Mouse (Mus musculus): ENCODE results near the gene Polr1c. TPM values are rescaled to one million over a fixed set of nuclear protein-coding genes. Genes with fewer than 3 reads are reported as not detected.

The Polr1c gene
- polyA plus RNA-seq, 1 experiment = 63.0 TPM

DNA sequence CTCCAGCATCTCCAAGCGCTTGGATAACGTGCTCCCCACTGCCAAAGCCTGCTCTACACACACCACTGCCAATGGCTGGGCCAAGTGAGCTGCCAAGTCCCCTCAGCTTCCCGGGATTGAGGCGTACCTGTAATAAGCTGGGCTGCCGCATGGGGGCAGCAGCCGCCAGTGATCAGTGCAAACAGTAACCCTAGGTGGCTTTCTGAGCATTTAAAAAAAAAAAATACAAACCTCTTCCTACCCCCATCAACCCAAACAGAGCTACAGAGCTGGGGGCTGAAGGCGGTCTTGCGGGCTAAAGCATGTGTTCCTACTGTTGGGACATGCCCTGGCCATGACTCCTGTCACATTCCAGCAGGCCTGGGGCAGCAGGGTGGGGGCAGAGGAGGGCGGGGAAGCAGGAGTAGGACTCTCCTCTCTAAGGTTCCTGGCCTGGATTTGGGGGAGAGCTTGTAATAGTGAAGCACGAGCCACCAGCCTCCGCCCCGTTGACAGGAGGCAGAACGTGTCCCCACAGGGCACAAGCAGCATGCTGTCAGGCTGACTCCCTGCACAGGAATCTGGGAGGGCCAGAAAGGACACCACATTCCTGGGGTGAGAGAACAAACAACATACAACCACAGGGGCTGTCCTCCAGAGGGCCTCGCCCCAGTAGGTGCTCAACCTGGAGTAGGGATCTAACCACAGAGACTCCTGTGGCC, 18.2 kb upstream of the Polr1c start:
- DNase-seq = peak; percentile 83
- TF ChIP-seq POLR2A (IDR thresholded peaks at IDR 0.05; ENCODE audit: low read depth, low read length) = no peak
- peak; percentile 86 for TF ChIP-seq CTCF (conservative IDR thresholded peaks at IDR 0.05; ENCODE audit: insufficient read depth, insufficient read length, low read depth, low read length)
- 0 out of 2 replicates have a peak, but pooled peaks cover 6% of the 10 kb centered on the region for H3K4me1 ChIP-seq (ENCODE audit: control insufficient read depth, insufficient read depth, low read length)
- 20% methylated on average over 14 of the region's 14 CpGs for whole genome bisulfite sequencing
- no peaks in the 10 kb centered on the region; the same call in 1 of the 2 replicates for H3K36me3 ChIP-seq (ENCODE audit: control insufficient read depth, insufficient read depth, low read length)
- H3K27ac ChIP-seq (ENCODE audit: insufficient read depth, low read depth, low read length) = no peak overlapping the region
- no peaks in the 10 kb centered on the region for H3K27me3 ChIP-seq (replicated peaks; ENCODE audit: control insufficient read depth, insufficient read depth, low read length)
- H3K4me3 ChIP-seq (ENCODE audit: insufficient read depth, low read depth, low read length) = no peak overlapping the region

DNA sequence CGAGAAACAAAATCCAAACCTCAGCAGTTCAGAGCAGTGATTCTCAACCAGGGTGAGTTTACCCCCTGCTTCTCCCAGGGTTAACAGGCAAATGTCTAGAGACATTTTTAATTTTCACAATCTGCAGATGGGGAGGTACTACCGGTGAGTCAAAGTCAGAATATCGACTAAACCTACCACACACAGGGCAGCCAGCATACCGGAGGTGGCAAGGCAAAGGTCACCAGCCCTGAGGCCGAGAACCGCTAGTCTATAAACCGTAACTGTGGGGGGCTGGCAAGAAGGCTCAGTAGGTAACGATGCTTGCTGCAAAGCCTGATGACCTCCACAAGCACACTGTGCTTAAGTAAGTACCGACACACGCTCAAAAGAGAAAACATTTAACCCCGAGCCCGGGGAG, 17.6 kb upstream of the Polr1c start:
- no peaks in the 10 kb centered on the region; the same call in 1 of the 2 replicates for H3K36me3 ChIP-seq (ENCODE audit: control insufficient read depth, insufficient read depth, low read length)

DNA sequence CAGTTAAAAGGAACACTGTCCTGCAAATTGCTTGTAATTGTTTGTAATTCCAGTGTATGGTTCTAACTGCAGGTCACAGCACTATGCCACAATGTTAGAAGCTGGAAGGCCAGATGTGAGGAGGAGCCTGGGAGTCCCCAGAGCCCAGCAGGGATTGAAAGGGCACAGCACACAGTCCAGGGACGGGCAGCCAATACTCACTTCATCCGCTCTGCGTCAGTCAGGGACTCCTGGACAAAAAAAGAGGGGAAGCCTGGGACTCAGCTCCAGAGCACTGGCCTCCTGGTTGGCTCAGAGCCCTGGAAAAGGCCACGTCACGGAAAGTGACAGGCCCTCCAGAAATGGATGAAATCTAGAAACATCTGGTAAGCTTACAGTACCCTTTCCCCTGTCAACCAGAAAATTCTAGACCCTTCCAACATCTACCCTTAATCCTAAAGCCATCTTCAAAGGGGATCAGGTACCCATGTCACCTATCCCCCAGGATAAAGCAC, 14.4 kb upstream of the Polr1c start:
- H3K4me1 ChIP-seq (ENCODE audit: control insufficient read depth, insufficient read depth, low read length) = 0 out of 2 replicates have a peak, but pooled peaks cover 3% of the 10 kb centered on the region
- DNase-seq = no peak
- no peaks in the 10 kb centered on the region; the same call in 1 of the 2 replicates for H3K36me3 ChIP-seq (ENCODE audit: control insufficient read depth, insufficient read depth, low read length)
- WGBS = 83% methylated on average over 5 of the region's 5 CpGs
- TF ChIP-seq POLR2A (IDR thresholded peaks at IDR 0.05; ENCODE audit: low read depth, low read length) (no peak), CTCF (conservative IDR thresholded peaks at IDR 0.05; ENCODE audit: insufficient read depth, insufficient read length, low read depth, low read length) (no peak)
- H3K27ac ChIP-seq (ENCODE audit: insufficient read depth, low read depth, low read length) = no peak overlapping the region
- no peaks in the 10 kb centered on the region for H3K27me3 ChIP-seq (replicated peaks; ENCODE audit: control insufficient read depth, insufficient read depth, low read length)
- H3K4me3 ChIP-seq (ENCODE audit: insufficient read depth, low read depth, low read length) = no peak overlapping the region

More for the DNA sequence above, 17.6 kb upstream of the Polr1c start:
- TF ChIP-seq CTCF (conservative IDR thresholded peaks at IDR 0.05; ENCODE audit: insufficient read depth, insufficient read length, low read depth, low read length) (no peak), POLR2A (IDR thresholded peaks at IDR 0.05; ENCODE audit: low read depth, low read length) (no peak)
- Histone ChIP-seq H3K27me3 (replicated peaks; ENCODE audit: control insufficient read depth, insufficient read depth, low read length) (no peaks in the 10 kb centered on the region), H3K4me3 (ENCODE audit: insufficient read depth, low read depth, low read length) (no peak overlapping the region), H3K4me1 (ENCODE audit: control insufficient read depth, insufficient read depth, low read length) (0 out of 2 replicates have a peak, but pooled peaks cover 6% of the 10 kb centered on the region), H3K27ac (ENCODE audit: insufficient read depth, low read depth, low read length) (no peak overlapping the region)
- DNase-seq = no peak
- WGBS = 64% methylated on average over 12 of the region's 12 CpGs

DNA sequence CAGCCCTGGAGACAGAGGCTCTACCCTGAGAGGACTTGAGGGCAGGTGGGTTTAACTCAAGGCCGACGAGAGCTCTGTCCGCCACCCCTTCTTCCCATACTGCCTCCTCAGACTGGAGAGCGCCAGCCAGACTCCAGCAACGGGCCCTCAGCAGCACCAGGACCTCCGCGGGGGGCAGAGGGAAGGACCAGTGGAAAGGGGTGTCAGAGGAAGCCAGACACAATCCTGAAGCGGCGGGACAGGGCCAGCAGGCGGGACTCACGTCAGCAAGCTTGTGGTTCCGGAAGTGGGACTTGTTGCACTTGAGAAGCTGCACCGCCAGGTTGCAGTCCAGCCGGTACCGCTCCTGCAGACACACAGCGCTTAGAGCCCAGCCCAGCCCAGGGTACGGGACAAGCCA, 11.8 kb upstream of the Polr1c start:
- WGBS = 87% methylated on average over 17 of the region's 17 CpGs
- Histone ChIP-seq H3K27ac (ENCODE audit: insufficient read depth, low read depth, low read length) (no peak overlapping the region), H3K4me1 (ENCODE audit: control insufficient read depth, insufficient read depth, low read length) (no peaks in the 10 kb centered on the region), H3K36me3 (ENCODE audit: control insufficient read depth, insufficient read depth, low read length) (no peaks in the 10 kb centered on the region; the same call in 1 of the 2 replicates), H3K4me3 (ENCODE audit: insufficient read depth, low read depth, low read length) (no peak overlapping the region), H3K27me3 (replicated peaks; ENCODE audit: control insufficient read depth, insufficient read depth, low read length) (no peaks in the 10 kb centered on the region)
- TF ChIP-seq POLR2A (IDR thresholded peaks at IDR 0.05; ENCODE audit: low read depth, low read length) = no peak
- TF ChIP-seq CTCF (conservative IDR thresholded peaks at IDR 0.05; ENCODE audit: insufficient read depth, insufficient read length, low read depth, low read length) = no peak
- DNase-seq = no peak

DNA sequence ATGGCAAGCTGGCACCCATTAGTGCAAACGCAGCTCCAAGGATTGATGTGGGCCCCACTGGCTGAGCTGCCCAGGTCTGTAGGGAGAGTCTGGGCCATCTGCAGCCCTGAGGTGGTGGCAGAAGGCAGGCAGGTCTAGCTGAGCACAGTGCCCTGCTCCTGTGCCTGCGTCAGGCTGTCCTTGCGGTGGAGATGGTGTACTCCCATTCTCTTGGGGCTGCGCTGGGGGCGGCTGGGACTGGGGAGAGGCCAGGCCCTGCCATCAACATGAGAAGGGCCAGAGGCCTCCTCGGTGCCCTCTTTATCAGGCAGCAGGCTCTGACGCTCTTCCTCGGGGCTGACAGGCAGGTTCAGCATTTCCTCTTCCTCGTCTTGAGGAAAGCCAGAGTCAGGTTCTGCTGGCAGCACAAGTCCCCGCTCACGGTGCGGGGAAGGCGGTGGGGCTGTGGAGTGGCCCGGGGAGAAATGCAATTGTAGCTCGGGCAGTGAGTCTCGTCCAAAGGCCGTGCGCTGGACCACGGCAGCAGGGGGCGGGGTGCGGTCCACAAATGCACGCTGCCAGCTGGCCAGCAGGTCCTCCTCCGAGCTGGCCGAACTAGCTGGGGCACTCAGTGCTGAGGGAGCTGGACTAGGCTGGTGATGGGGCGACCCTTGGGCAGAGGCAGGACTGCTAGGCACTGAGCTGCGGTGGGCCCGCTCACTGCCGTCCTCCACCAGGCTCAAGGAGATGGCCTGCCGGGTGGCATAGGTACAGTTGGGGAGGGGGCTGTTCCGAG, 10.6 kb upstream of the Polr1c start:
- H3K27ac ChIP-seq (ENCODE audit: insufficient read depth, low read depth, low read length) = no peak overlapping the region
- H3K36me3 ChIP-seq (ENCODE audit: control insufficient read depth, insufficient read depth, low read length) = no peaks in the 10 kb centered on the region
- TF ChIP-seq CTCF (conservative IDR thresholded peaks at IDR 0.05; ENCODE audit: insufficient read depth, insufficient read length, low read depth, low read length) (no peak), POLR2A (IDR thresholded peaks at IDR 0.05; ENCODE audit: low read depth, low read length) (no peak)
- no peaks in the 10 kb centered on the region for H3K27me3 ChIP-seq (replicated peaks; ENCODE audit: control insufficient read depth, insufficient read depth, low read length)
- peaks cover 1% of the 10 kb centered on the region; the same call in 1 of the 2 replicates for H3K4me1 ChIP-seq (ENCODE audit: control insufficient read depth, insufficient read depth, low read length)
- peak; percentile 58 for DNase-seq
- no peak overlapping the region for H3K4me3 ChIP-seq (ENCODE audit: insufficient read depth, low read depth, low read length)
- 69% methylated on average over 30 of the region's 30 CpGs for WGBS

DNA sequence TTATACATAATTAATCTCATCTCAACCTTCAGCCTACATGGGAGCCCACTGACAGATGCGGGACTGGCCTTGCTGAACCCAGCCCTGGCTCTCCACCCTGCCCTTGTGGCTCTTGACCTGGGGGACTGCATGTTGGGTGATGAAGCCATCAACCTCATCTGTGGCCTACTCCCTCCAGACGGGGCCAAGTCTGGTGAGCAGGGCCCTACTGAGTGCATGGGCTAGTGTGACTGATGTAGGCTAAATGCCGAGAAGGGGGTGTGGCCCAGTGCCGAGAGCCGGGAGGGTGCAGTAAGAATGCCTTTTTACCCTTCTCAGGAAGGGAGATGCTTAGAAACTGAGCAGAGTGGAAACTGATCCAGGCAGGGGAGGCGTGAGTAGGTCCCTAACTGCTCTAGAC, 7.3 kb upstream of the Polr1c start:
- no peak for TF ChIP-seq CTCF (conservative IDR thresholded peaks at IDR 0.05; ENCODE audit: insufficient read depth, insufficient read length, low read depth, low read length)
- TF ChIP-seq POLR2A (IDR thresholded peaks at IDR 0.05; ENCODE audit: low read depth, low read length) = no peak

DNA sequence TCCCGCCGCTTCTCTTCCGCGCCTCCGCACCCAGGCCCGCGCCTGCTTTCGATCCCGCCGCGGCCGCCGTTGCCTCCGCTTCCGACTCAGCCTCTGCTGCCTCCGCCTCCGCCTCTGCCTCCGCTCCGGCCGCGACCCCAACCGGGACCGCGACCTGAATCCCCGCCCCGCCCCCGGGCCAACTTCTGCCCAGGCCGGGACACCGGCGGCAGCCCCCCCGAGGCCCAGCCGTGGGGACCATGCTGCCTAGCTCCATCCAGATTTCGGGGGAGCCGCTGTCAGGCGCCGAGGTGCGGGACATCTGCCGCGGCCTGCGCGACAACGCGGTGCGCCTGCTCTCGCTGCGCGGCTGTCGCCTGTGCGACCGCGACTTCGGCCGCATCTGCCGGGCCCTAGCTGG, 6.3 kb upstream of the Polr1c start:
- H3K27ac ChIP-seq (ENCODE audit: insufficient read depth, low read depth, low read length) = no peak overlapping the region
- H3K4me1 ChIP-seq (ENCODE audit: control insufficient read depth, insufficient read depth, low read length) = peaks cover 3% of the 10 kb centered on the region; the same call in 1 of the 2 replicates
- no peak for TF ChIP-seq CTCF (conservative IDR thresholded peaks at IDR 0.05; ENCODE audit: insufficient read depth, insufficient read length, low read depth, low read length)
- no peak for TF ChIP-seq POLR2A (IDR thresholded peaks at IDR 0.05; ENCODE audit: low read depth, low read length)
- no peak for DNase-seq
- H3K36me3 ChIP-seq (ENCODE audit: control insufficient read depth, insufficient read depth, low read length) = no peaks in the 10 kb centered on the region
- under 1% methylated on average over 53 of the region's 54 CpGs for WGBS
- peak overlapping the region; percentile 15 for H3K4me3 ChIP-seq (ENCODE audit: insufficient read depth, low read depth, low read length)
- H3K27me3 ChIP-seq (replicated peaks; ENCODE audit: control insufficient read depth, insufficient read depth, low read length) = no peaks in the 10 kb centered on the region

More for the DNA sequence above, 7.3 kb upstream of the Polr1c start:
- DNase-seq = no peak
- H3K27ac ChIP-seq (ENCODE audit: insufficient read depth, low read depth, low read length) = no peak overlapping the region
- 27% methylated on average over 6 of the region's 6 CpGs for WGBS
- no peaks in the 10 kb centered on the region for H3K27me3 ChIP-seq (replicated peaks; ENCODE audit: control insufficient read depth, insufficient read depth, low read length)
- H3K4me1 ChIP-seq (ENCODE audit: control insufficient read depth, insufficient read depth, low read length) = peaks cover 3% of the 10 kb centered on the region; the same call in 1 of the 2 replicates
- H3K4me3 ChIP-seq (ENCODE audit: insufficient read depth, low read depth, low read length) = no peak overlapping the region
- no peaks in the 10 kb centered on the region for H3K36me3 ChIP-seq (ENCODE audit: control insufficient read depth, insufficient read depth, low read length)
